Mouse (Mus musculus): ENCODE measurements at regions not wholly inside any gene's neighbourhood (a gene's known extent, or its start where the extent isn't known, plus 50 kb on each side); places are given as distances from the start of the nearest gene placed in this dataset.

DNA sequence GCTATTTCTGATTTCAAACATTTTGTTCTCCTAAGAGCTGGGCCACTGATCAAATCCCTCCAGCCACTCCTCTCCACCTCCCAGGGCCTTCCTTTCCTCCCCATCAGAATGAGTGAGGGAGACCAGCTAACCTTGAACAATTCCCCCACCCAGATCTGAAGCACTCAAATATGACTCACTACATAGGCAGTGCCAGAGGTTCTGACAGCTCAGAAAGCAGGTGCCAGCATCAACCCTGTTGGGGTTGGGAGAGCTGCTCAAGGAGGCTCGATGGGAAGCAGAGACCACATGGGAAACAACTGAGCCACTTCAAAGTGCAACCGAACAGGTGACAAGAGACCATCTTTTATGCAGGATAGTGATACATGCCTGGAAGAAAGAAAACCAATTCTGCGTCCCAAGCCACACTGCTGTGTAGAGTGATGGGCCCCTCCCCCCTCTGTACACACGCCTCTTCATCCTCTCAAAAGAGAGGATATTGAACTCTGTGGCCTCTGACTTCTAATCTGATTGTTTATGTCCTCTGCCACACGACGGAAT is 210.4 kb downstream of the 3100002H09Rik start:
- TF ChIP-seq POLR2A (IDR thresholded peaks at IDR 0.05; ENCODE audit: borderline replicate concordance, extremely low read depth, insufficient read depth, insufficient read length, poor library complexity, severe bottlenecking) (no peak), CTCF (IDR thresholded peaks at IDR 0.05; ENCODE audit: borderline replicate concordance, extremely low read depth, insufficient read depth, insufficient read length) (no peak)

All from brain, embryonic 14.5 days (tissue).